Mouse (Mus musculus): ENCODE measurements at regions not wholly inside any gene's neighbourhood (a gene's known extent, or its start where the extent isn't known, plus 50 kb on each side); places are given as distances from the start of the nearest gene placed in this dataset.

DNA sequence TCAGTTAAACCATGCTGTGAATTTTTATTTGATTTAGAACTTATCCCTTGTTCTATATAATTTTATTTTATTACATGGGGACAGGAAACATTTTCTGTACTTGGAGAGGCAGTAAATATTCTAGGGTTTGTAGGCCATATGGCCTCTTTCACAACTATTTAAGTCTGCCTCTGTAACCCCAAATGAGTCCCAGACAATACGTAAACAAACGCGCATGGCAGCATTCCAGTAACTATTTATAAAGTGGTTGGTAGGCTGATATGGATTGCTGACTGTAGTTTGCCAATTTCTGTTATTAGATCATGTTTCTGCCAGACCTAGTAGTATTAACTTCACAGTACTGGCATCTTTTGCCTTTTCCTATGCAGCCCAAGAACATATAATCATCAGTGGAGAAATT lies 111.9 kb upstream of the Cdh6 start:
- WGBS: 93% methylated on average over 3 of the region's 3 CpGs
- H3K36me3 ChIP-seq: no peaks in the 10 kb centered on the region
- H3K9me3 ChIP-seq (replicated peaks): no peaks in the 10 kb centered on the region
- no peaks in the 10 kb centered on the region for H3K27me3 ChIP-seq
- ATAC-seq (ENCODE audit: low FRiP score): no peak
- H3K4me2 ChIP-seq (replicated peaks): no peak overlapping the region
- H3K4me1 ChIP-seq: no peaks in the 10 kb centered on the region
- H3K27ac ChIP-seq: no peak overlapping the region
- H3K9ac ChIP-seq: no peak overlapping the region
- no peak overlapping the region for H3K4me3 ChIP-seq

DNA sequence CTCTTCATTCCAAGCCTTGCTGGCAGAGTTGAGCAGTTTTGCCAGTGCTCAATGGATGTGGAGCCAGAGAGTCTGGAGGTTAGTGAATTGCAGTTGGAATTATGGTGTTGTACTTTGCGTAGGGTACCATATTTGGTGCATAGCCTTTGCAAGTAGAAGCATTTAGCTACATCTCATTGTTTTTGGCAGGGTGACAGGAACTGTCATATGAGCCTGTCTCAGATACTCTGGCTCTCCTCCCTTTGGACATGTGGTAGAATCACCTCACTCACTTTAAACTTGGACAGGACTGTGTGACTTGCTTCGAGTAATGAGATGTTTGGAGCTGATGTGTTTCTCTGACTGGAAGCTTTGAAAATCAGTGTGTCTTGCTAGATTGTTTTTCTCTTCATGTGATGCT lies 110.7 kb upstream of the Cdh6 start:
- WGBS: 90% methylated on average over 2 of the region's 2 CpGs
- H3K4me3 ChIP-seq: no peak overlapping the region
- no peaks in the 10 kb centered on the region for H3K36me3 ChIP-seq
- no peak overlapping the region for H3K27ac ChIP-seq
- no peak for ATAC-seq (ENCODE audit: low FRiP score)
- no peak overlapping the region for H3K4me2 ChIP-seq (replicated peaks)
- no peak overlapping the region for H3K9ac ChIP-seq
- H3K4me1 ChIP-seq: no peaks in the 10 kb centered on the region
- H3K9me3 ChIP-seq (replicated peaks): no peaks in the 10 kb centered on the region
- no peaks in the 10 kb centered on the region for H3K27me3 ChIP-seq

DNA sequence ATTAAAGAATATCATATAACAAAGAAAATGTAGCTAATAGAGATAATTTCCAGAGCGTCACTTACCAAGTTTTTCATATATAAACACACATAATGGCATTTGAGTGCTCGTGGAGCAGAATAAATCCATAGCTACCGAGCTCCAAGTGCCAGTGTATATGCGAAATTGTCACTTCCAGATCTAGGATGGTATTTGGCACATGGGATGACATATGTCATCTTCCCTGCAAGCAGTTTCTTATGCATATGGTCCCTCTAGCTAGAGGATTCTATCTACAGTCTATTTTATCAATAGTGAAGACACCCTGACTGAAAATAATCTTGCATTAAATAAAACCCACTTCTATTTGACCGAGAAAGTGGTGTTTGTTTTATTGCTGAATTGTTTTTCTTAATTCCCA lies 109.6 kb upstream of the Cdh6 start:
- ATAC-seq (ENCODE audit: low FRiP score): no peak
- 90% methylated on average over 5 of the region's 5 CpGs for WGBS
- H3K36me3 ChIP-seq: no peaks in the 10 kb centered on the region

DNA sequence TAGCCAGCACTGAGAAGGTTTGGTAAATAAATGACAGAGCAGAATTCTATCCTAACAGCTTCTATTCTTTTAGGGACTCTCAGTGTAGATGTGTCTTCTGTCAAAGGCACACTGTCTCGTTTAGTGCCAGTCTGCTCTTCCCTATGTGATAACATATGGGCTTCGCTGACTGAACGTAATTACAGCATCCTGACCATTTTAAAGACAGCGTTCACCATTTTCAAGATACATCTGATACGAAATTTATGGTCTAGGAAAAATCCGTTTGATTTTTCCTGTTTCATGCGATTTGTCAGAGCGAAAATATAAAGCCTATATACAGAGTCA lies 103.4 kb upstream of the Cdh6 start:
- no peak overlapping the region for H3K27ac ChIP-seq
- H3K27me3 ChIP-seq: no peaks in the 10 kb centered on the region
- WGBS: 84% methylated on average over 8 of the region's 8 CpGs
- H3K4me3 ChIP-seq: no peak overlapping the region
- no peak for ATAC-seq (ENCODE audit: low FRiP score)
- H3K9me3 ChIP-seq (replicated peaks): no peaks in the 10 kb centered on the region
- H3K9ac ChIP-seq: no peak overlapping the region
- peaks cover 3% of the 10 kb centered on the region; the same call in 1 of the 2 replicates for H3K4me1 ChIP-seq
- no peaks in the 10 kb centered on the region for H3K36me3 ChIP-seq
- no peak overlapping the region for H3K4me2 ChIP-seq (replicated peaks)

More for the DNA sequence above, 109.6 kb upstream of the Cdh6 start:
- Histone ChIP-seq H3K4me1 (no peaks in the 10 kb centered on the region), H3K27me3 (no peaks in the 10 kb centered on the region), H3K27ac (no peak overlapping the region), H3K4me2 (replicated peaks) (no peak overlapping the region), H3K4me3 (no peak overlapping the region), H3K9me3 (replicated peaks) (no peaks in the 10 kb centered on the region), H3K9ac (no peak overlapping the region)

DNA sequence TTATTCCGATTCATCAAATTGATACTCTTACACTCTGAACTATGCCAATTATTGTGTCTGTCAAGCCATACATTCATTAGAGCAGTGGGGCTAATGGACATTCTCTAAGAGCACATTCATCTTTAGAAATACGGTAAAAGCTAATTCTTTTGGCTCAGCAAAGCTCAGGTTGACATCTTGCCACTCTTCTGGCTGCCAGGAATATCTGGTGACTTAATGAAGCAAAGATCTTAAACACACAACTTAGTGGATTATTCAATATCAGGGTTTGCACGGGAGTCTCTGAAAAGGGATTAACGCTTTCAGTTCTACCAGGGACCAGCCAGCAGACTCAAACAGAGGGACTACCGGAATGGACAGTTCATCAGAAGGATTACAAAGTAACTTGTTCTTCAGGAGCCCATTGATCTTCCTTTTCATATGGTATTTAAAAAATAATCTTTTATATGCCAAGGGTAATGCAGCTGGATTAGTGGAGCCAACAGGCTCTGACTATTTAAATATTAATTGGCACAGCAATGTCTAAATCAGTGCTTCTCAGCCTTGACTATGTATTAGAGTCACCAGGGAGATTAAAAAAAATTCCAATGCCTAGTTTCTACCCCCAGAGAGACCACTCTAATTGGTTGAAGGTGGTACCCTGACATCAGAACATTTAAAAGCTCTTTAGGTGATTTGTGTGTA lies 102.9 kb upstream of the Cdh6 start:
- no peak overlapping the region for H3K4me2 ChIP-seq (replicated peaks)
- peaks cover 3% of the 10 kb centered on the region; the same call in 1 of the 2 replicates for H3K4me1 ChIP-seq
- 75% methylated on average over 5 of the region's 5 CpGs for whole genome bisulfite sequencing
- no peak overlapping the region for H3K27ac ChIP-seq
- H3K9me3 ChIP-seq (replicated peaks): no peaks in the 10 kb centered on the region
- H3K9ac ChIP-seq: no peak overlapping the region
- ATAC-seq (ENCODE audit: low FRiP score): no peak
- H3K4me3 ChIP-seq: no peak overlapping the region
- no peaks in the 10 kb centered on the region for H3K36me3 ChIP-seq
- no peaks in the 10 kb centered on the region for H3K27me3 ChIP-seq

DNA sequence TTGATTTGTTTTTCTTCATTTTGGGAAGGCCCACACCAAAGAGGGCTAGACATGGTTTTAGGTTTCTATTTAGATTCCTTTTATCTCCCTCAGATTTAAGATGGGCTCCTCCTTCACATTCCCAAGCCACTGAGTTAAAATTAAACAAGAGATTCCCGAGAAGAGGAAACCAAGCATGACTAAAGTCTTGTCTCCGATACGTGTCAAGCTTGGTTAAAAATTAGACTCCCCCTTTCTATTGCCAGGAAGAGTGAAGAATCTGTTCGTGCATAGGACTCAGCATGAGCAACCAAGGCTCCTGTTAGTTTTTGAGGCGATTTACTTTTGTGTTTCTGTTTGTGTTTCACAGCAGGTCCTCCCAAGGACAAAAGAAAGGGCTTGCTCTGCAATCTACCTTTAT lies 101.9 kb upstream of the Cdh6 start:
- ATAC-seq (ENCODE audit: low FRiP score): no peak
- H3K27ac ChIP-seq: no peak overlapping the region
- H3K9ac ChIP-seq: no peak overlapping the region
- H3K27me3 ChIP-seq: no peaks in the 10 kb centered on the region
- no peak overlapping the region for H3K4me3 ChIP-seq
- H3K4me1 ChIP-seq: peaks cover 3% of the 10 kb centered on the region; the same call in 1 of the 2 replicates
- H3K36me3 ChIP-seq: no peaks in the 10 kb centered on the region
- WGBS: 7% methylated on average over 5 of the region's 5 CpGs
- no peak overlapping the region for H3K4me2 ChIP-seq (replicated peaks)
- H3K9me3 ChIP-seq (replicated peaks): no peaks in the 10 kb centered on the region

DNA sequence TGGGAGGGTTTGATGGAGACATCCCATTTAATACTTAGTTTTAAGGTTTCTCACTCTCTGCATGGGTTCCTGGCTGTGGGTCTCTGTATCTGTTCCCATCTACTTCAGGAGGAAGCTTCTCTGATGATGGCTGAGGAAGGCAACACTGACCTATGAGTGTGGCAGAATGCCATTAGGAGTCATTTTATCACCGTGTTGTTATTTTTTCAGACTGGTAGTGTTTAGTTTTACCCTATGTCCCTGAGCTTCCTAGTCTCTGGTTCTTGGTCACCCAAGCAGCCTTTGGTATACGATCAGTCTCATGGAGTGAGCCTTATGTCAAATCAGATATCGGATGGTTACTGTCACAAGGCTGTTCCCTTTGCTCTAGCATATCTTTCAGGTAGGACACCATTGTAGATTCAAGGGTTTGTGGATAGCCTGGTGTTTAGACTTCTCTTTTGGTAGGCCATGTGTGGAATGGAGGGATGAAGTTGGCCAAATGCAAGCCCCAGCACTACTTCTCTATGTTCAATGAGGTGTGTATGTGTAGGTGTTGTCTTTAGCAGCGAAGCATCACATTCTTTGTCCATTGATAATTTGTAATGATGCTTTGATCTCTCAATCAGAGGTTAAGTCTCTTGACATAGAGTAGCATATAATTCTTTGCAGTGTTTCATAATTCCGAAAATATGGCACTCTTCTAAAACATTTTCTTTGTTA lies 101.0 kb upstream of the Cdh6 start:
- no peak overlapping the region for H3K4me3 ChIP-seq
- H3K9me3 ChIP-seq (replicated peaks): no peaks in the 10 kb centered on the region
- no peak overlapping the region for H3K4me2 ChIP-seq (replicated peaks)
- H3K9ac ChIP-seq: no peak overlapping the region
- 84% methylated on average over 5 of the region's 5 CpGs for WGBS
- no peaks in the 10 kb centered on the region for H3K27me3 ChIP-seq
- no peaks in the 10 kb centered on the region for H3K36me3 ChIP-seq
- no peak overlapping the region for H3K27ac ChIP-seq
- no peak for ATAC-seq (ENCODE audit: low FRiP score)
- H3K4me1 ChIP-seq: peaks cover 3% of the 10 kb centered on the region; the same call in 1 of the 2 replicates

DNA sequence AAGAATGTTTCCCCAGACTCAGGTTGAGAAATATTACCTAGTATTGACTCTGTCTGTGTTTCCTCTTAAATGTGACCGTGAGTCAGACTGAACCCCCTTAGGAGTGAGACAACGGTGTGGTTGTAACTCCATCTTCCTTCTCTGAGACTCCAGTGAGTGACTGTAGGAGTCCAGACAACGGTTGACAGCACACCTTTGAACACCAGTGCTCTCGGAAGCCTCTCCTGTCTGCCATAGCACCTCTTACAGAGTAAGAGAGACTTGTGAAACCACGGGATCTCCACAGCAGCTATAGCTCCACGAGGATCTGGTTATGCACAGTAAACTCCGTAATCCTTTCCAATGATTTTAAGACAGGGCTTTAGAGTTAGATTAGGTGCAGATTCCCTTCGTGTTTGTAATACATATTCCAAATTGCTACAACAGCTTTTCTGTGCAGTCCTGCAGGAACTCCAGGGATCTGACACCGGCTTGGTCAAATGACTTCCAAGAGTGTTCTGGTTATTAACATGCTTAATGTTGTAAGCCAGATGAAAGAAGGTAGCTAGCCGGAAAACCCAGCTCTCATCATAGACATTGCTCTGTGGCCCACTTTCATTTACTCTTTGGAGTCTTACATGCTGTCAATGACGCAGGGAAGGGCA lies 72.7 kb upstream of the Cdh6 start:
- Histone ChIP-seq H3K27me3 (no peaks in the 10 kb centered on the region), H3K9me3 (replicated peaks) (no peaks in the 10 kb centered on the region), H3K27ac (no peak overlapping the region), H3K4me2 (replicated peaks) (no peak overlapping the region), H3K36me3 (no peaks in the 10 kb centered on the region), H3K9ac (no peak overlapping the region), H3K4me3 (no peak overlapping the region), H3K4me1 (peaks cover 4% of the 10 kb centered on the region)
- WGBS: 89% methylated on average over 11 of the region's 11 CpGs
- ATAC-seq (ENCODE audit: low FRiP score): no peak

DNA sequence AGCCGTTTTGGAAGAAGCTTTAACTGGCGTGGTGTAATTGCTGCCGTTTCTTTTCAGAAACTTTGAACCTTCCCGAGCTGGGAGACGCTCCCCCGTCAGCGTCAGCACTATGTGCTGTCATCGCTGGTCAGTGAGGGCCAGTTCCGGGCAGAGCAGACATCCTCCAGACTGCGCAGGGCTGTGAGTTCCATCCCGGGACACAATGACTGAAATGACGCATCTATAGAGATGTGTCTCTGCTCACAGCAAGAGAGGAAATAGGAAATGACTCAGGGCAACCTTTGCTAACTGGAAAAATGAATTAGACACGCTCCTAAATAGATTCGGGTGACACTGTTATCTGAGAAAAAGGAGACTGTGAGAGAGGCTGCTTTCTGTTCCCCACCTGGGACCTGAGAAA lies 70.8 kb upstream of the Cdh6 start:
- Histone ChIP-seq H3K4me3 (no peak overlapping the region), H3K27me3 (no peaks in the 10 kb centered on the region), H3K27ac (no peak overlapping the region), H3K9ac (no peak overlapping the region), H3K36me3 (no peaks in the 10 kb centered on the region), H3K4me2 (replicated peaks) (peak overlapping the region; percentile 38), H3K9me3 (replicated peaks) (no peaks in the 10 kb centered on the region), H3K4me1 (peaks cover 4% of the 10 kb centered on the region)
- WGBS: 40% methylated on average over 14 of the region's 14 CpGs
- ATAC-seq (ENCODE audit: low FRiP score): peak; percentile 54

DNA sequence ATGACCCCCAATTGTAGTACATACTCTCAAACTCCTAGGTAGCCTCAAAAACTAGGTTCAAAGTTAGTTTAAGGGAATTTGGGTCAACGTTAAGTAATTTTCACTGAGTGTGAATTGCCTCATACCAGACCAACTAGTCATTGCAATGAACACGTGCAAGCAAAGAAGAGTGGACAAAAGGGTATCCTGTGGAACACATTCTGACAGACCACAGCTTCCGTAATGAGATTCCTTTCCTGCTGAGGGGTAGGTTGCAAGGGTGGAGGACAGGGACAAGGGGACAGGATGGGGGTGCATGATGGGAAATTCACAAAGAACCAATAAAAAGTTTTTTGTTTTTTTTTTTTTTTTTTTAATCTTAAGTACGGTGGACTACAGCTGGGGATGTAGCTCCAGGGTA lies 70.1 kb upstream of the Cdh6 start:
- H3K4me1 ChIP-seq: peaks cover 4% of the 10 kb centered on the region
- no peaks in the 10 kb centered on the region for H3K9me3 ChIP-seq (replicated peaks)
- no peak overlapping the region for H3K4me3 ChIP-seq
- H3K27ac ChIP-seq: no peak overlapping the region
- H3K9ac ChIP-seq: no peak overlapping the region
- 75% methylated on average over 4 of the region's 4 CpGs for WGBS
- H3K36me3 ChIP-seq: no peaks in the 10 kb centered on the region
- no peak overlapping the region for H3K4me2 ChIP-seq (replicated peaks)
- no peaks in the 10 kb centered on the region for H3K27me3 ChIP-seq
- ATAC-seq (ENCODE audit: low FRiP score): no peak

DNA sequence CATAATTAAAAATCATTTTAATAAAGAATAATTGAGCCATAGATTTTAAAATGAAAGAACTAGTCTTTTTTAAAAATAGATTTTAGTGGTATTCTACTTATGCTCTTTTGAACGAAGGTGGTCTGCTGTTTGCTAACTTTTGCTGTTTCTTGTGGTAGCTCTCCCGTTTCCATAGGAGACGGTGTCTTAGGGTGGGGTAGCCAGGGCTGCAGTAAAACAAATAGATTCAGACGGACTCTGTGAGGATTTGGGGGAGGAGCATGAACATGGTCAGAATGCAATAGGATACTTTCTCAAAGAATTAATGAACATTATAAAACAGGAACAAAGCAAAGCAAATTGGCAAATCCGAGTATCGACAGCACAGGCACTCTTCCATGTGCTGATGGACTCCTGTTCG lies 67.5 kb upstream of the Cdh6 start:
- no peaks in the 10 kb centered on the region for H3K27me3 ChIP-seq
- H3K9me3 ChIP-seq (replicated peaks): no peaks in the 10 kb centered on the region
- no peak overlapping the region for H3K9ac ChIP-seq
- peaks cover 4% of the 10 kb centered on the region for H3K4me1 ChIP-seq
- H3K27ac ChIP-seq: no peak overlapping the region
- no peak overlapping the region for H3K4me3 ChIP-seq
- no peak overlapping the region for H3K4me2 ChIP-seq (replicated peaks)
- WGBS: 64% methylated on average over 7 of the region's 7 CpGs
- no peaks in the 10 kb centered on the region for H3K36me3 ChIP-seq
- no peak for ATAC-seq (ENCODE audit: low FRiP score)

DNA sequence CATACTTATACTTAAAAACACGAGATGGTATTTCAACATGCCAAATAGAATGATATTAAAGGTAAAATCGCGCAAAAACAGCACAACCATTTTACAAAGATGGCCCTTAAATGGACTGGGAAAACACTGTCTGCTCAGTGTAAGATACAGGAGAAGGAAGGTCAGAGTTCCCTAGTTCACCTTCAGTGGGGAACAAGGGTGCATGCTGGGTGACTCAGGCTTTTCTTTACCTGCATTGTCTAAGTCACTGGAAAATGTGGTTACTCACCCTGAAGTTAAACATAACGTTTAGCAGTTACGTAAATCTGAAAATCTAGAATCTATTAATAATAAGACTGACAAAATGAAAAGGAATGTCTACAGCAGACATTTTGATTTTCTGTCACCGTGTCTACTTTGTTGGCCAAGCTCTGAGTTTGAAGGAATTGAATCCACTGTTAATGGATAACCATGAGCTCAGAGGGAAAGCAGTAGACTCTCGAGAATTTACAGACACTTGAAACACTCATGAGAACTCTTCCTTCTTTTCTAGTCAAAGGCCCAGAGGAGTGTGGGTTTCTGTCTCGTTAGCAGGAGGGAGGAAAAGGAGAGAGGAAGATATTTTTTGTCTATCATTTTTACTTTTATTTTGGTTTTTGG lies 63.5 kb upstream of the Cdh6 start:
- no peaks in the 10 kb centered on the region for H3K27me3 ChIP-seq
- no peaks in the 10 kb centered on the region for H3K9me3 ChIP-seq (replicated peaks)
- WGBS: 84% methylated on average over 7 of the region's 8 CpGs
- H3K4me3 ChIP-seq: no peak overlapping the region
- no peaks in the 10 kb centered on the region for H3K4me1 ChIP-seq
- ATAC-seq (ENCODE audit: low FRiP score): no peak
- H3K27ac ChIP-seq: no peak overlapping the region
- H3K4me2 ChIP-seq (replicated peaks): no peak overlapping the region
- H3K9ac ChIP-seq: no peak overlapping the region
- H3K36me3 ChIP-seq: no peaks in the 10 kb centered on the region
